Mouse (Mus musculus) c-Kit-positive CD71-positive TER-119-negative erythroid progenitor cells, embryonic 14.5 days (primary cell): Measurements from ENCODE around the gene Lyl1.
"Not testable (repeated sequence)": the region's sequence is repeated elsewhere in the genome, so short reads cannot be mapped to it uniquely, and the experiment has no call there.

ENCODE experiments used
- DNase-seq: peaks from one replicate; pipeline ENCODE4 v3.0.0-alpha.2; 2013; ENCODE audit warnings: low read depth

Lyl1 gene

DNA sequence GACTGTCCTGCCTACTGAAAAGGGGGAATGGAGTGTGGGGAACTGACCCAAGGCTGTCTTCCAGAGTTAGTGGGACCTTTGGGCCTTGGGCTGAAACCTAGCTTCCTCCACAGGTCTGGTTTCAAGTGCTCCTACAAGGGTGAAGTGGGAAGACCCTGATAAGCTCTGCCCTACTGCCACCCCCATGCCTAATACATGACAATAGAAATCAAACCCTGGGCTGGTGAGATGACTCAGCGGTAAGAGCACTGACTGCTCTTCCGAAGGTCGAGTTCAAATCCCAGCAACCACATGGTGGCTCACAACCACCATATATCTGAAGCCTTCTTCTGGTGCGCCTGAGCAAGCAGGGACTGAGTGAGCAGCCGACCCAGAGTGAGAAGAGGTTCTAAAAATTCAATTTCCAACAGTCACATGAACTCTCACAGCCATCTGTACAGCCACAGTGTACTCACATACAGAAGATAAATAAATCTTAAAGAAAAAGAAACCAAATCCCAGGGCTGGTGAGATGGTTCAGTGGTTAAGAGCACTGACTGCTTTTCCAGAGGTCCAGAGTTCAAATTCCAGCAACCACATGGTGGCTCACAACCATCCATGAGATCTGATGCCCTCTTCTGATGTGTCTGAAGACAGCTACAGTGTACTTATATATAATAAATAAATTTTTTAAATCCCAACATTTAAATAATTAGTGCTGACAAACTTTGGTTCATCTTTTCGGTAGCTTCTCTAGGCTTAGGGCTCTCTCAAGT lies 32.3 kb upstream of the Lyl1 start:
- no peak for DNase-seq

DNA sequence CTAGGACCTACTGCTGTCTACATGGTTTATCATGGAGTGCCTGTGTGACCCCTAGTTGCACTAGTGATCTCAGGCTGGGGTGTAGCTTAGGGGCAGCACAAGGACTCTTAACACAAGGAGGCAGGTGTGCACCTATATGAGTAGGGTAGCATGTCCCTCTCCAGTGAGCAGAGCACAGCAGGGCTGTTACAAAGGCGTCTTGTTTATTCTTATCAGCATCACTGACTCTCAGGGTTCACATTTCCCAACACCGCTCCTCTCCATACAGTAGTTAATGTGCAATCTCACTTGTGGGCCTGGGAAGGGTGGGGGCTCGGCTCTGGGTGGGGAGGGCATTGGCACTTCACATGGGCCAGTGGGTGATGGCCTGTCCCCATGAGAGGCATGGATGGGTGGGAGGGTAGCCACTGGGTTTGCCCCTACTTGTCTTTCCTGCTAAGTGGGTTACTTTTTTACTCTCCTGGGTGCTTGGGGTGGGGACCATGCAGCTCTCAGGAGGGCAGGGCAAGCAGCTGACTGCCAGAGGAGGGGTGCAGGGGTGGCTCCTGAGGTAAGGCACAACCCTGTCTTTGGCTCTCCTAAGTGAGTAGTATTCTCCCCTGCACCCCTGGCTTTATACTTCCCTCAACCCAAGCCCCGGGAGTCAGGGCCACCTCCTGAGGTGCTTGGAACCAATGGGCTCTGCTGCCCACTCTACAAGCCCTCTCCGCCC lies 30.8 kb upstream of the Lyl1 start:
- not testable (repeated sequence) for DNase-seq

DNA sequence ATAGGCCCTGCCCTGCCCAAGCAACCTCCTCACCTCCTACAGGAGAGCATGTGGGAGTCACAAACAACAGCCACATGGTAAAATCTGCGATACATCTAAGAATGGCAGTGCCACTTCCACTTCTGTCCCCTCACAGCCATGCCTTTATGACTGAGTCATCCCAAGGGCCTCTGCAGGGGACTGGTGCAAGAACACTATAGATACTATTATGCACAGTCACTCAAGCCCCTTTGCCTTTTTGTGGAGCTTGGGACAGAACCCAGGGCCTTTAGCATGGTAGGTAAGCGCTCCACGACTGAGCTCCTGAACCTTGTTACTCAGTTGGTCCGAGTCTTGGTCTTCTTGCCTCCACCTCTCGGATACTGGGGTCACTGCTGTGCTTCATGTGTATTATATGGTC lies 24.0 kb upstream of the Lyl1 start:
- no peak for DNase-seq

DNA sequence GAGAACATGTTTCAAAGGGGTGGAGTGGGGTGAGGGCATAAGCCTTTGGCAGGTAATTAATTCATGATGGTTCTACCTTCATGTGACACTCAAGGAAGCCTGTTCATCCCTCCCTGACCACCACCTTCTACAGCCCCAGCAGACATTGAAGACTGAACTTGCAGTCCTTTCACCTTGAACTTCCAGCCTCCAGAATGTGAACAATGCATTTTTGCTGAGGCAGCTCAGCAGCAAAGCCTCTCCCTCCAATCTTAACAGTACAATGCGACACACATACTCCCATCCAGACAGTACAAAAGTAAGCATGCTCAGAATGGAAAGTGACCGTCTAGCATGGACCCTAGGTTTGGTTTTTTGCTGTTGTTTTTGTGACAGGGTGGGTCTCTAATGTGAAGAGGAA lies 19.8 kb upstream of the Lyl1 start:
- no peak for DNase-seq

DNA sequence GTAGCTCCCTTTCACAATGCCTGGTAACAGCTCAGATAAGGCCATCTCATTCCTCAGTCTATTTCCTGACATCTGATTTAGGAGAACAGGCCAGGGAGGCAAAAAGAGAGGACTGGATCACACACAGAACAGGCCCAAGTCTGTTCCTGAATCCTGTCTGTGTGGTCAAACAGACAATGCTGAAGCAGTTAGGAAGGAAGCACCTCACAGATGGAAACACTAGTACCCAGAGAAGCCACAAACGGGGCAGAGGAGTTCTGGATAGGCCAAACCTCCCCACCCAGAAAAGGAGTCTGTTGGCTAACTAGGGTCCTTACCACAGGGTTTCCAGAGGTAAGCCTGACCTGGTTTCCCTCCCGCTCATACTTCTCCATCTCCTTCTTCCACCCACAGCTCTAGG lies 19.0 kb upstream of the Lyl1 start:
- no peak for DNase-seq

DNA sequence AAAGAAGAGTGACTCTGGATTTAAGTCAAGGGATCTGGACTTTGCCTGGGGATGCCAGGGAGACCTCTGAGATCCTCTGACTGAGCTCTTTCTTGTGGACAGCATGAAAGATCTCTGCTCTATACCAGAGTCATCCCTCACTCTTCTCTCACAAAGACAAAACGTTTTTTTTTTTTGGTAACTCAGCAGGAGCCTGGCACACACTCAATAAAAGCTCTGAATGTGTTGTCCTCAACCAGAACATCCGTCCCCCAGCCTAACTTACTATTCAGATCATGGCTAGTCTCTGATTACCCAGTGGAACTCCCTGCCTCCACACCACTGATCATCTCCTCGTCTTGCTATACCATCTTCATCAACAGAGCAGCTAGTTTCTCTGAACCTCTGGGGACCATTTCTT lies 16.7 kb upstream of the Lyl1 start:
- DNase-seq = no peak

DNA sequence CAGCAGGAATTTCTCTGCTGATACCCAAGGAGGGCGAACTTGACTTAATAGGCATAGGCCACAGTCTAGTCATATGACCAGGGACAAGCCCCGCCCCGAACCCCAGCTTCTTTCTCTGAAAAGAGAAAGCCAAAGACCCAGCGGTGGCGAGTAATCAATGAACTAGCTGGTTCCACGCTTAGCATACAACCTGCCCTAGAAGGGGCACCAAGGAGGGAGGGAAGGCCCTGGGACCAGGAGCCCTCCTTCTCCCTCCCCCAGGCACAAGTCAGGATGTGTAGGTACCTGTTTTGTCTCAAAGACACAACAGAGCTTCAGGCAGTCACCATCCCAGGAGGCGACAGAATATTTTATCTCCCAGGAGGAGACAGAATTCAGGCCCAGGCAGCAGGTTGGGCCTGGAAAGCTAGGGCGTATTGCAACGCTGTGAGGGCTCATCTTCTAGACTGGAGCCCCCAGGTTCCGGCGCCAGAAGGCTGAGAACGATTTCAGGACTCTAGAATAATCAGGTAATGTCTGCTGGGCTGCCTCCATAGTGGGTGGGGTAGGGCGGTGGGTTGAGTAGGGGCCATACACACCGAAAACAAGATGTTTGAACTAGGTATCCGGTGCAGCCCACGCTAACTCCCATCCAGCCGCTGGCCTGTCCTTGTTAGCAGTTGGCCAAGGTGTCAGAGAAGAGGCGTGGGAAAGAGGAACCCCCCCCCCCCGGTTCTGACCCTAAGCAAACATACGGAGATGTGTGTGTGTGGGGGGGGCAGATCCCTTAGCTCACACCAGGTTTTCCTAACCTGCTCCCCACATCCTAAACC lies 14.9 kb upstream of the Lyl1 start, which contains the start of gene Trmt1:
Gene Trmt1, plus strand, starts transcription at position 117 of the 812 bp plus-strand sequence.
- DNase-seq = peak; percentile 75

DNA sequence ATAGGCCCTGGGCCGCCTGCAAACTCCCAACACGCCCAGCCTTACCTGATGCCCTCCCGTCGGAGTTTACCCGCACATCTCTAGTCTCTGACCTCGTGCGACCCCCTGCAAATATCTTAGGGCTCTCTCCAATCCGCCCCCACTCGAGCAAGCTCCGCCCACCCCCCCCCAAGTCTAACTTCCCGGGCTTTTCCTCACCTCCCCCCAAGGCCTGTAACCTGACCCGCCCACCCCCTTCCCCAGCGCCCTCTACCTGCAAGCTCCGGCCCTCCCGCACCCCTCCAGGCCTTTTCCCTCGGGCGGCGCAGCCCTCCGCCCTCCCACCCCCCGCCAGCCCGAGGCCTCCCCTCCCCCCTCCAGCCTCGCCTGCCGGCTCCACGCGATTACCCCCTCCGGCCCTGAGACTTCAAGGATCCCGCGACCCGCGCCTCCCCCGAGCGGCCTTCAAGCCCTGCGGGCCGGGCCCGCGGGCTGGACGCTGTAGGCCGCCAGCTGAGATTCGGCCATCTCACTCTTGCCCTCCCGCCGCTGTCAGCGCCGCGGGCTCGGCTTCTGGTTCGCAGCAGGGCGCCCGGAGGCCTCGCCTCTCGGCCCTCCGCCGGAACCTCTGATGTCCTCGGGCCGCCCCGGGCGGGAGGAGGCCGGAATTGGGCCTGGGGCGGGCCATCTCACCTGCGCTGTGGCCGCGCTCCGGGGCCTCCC lies 14.1 kb upstream of the Lyl1 start:
- peak; percentile 29 for DNase-seq

DNA sequence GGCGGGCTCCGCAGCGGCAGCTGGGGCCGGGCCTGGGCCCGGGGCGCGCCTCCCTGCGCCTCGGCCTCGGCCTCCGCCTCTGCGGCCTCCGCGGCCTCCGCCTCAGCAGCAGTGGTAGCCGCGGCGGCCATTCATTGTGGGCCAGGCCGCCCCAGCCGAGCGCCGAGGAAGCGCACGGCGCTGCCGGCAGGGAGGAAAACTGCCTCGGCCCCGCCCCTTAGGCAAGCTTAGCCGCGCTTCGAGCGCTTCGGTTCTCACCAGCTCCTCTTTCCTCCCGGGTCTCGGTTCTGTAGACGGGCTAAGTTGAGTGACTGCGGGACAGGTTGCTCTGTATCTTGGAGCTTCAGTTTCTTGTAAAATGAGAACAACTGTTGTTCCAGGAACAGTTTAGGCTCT lies 13.6 kb upstream of the Lyl1 start, which contains the start of gene Nacc1:
Gene Nacc1, minus strand, starts transcription at position 158 of the 396 bp plus-strand sequence.
- DNase-seq = no peak

DNA sequence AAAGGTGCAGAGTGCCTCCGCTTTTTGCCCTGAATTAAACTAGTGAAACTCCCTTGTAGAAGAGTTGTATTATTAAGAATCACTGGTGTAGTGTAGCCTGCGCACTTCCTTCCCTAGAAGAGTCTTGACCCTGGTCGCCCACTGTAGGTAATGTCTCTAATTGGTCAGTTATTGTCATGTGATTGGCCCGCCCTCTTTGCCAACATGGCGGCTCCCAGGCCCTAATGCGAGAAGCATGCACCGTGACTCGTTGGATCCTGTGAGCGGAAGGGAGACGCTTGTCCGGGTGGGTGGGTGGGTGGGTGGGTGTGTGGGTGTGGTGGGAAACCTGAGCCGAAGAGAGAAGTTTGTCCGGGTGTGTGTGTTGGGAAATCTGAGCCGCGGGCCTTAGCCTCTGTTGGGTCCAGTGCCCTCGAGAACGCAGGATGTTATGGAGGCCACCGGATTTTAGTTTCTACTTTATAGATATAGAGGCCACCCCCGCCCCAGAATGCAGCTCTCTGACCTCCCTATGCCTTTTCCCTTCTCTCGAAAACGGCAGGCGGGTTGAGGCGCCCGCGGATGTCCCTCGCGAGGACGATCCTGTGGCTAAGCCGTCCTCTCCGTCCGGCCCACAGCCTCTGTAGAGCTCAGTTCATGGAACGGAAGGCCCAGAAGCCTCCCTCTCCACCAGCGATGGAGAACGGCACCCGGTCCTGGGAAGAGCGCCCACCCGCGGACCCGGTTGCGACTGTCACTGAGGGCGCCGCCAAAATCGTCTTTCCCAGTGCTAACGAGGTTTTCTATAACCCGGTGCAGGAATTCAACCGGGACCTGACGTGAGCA lies 12.0 kb upstream of the Lyl1 start:
- DNase-seq = peak; percentile 91

DNA sequence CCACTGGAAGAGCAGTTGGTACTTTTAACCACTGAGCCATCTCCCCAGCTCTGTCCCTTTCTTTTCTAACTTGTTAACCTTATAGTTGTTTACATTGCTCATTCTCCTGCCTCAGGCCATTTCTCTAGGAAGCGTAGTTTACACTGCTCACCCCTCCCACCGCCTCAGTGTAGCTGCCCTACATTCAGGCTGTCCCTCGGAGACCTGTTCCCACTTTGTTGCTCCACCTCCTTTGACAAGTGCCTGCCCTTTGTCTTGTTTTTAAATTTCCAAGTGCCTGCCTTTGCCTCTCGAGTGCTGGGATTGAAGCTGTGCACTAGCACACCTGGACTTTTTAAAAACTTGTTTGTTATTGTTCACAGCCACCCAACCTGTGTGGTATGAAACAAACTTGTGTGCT lies 7.9 kb upstream of the Lyl1 start:
- DNase-seq = no peak

DNA sequence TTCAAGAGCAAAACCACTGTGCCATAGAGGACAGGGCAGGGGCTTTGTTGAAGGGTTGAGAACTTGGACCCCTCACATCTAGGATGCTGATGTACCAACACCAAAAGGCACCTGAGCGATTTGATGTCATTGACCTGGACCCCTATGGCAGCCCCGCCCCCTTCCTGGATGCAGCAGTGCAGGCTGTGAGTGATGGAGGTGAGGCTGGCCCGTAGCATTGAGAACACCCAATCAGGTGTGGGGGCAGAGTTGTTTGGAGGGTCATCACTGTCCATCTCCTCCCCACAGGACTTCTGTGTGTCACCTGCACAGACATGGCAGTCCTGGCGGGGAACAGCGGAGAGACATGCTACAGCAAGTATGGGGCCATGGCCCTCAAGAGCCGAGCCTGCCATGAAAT lies 6.1 kb upstream of the Lyl1 start:
- DNase-seq = no peak

DNA sequence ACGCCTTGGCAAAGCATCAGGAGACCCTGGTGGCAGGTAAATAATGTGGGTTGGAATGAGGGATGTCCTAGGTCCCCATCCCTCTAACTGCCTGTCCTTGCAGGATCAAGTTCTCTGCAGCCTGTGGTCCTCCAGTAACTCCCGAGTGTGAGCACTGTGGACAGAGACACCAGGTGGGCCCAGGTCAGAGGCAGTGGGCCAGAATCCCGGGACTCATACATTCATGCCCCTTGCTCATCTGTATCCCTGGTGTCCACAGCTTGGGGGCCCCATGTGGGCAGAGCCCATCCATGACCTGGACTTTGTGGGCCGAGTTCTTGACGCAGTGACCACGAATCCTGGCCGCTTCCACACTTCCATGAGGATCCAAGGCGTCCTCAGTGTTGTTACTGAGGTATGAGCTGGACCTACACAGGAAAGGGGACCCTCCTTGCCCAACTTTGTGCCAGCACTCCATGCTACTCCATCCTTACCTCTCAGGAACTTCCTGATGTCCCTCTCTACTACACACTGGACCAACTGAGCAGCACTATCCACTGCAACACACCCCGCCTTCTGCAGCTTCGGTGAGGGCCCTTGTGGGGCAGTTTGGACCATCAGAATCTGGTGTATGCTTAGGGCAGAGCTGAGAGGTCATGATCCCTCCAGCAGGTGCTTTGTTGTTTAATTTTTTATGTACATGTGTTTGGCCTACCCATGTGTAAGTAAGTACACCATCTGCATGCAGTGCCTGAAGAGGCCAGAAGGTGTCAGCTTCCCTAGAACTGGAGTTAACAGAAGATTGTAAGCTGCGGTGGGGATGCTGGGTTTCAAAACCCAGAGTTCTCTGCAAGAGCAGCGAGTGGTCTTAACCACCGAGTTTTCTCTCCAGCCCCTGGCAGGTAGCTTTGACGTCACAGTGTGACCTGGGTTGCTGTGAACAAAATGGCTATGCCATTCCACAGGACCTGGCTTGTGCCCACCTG lies 3.8 kb upstream of the Lyl1 start:
- no peak for DNase-seq

DNA sequence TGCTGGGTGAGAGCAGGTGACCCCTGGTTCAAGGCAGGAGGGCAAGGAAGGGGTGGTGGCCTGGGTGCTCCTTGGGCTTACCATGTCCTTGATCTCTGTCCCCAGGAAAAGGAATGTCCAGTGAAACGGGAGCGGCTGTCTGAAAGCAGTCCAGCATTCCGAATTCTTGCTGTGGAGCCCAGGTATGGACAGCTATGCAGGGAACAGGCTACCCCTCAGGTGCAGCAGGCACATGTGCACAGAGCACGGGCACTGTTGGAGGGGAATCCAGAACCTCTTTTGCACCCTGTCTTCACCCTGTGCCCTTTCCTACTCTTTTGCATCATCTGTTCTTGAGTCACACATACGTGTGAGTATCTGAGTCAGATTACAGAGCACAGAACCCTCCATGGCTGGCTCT lies 3.0 kb upstream of the Lyl1 start:
- no peak for DNase-seq

DNA sequence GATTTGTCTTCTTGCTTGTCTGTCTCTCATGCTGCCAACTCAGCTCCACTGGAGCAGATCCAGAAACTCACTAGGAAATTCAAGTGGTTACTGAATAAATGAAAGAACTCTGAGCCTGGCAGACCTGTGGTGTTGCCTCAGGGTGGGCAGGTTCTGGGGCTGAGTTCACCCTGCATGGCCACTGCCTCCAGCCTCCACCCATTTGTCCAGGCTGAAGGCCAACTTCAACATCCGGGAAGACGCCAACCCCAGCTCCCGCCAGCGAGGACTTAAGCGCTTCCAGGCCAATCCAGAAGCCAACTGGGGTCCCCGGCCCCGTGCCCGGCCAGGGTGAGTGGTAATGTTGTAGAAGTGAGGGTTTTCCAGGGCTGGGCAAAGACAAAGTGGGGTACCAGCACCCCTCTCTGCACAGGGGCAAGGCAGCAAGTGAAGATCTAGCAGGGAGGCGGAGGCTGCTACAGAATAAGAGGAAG lies 2.3 kb upstream of the Lyl1 start:
- no peak for DNase-seq

DNA sequence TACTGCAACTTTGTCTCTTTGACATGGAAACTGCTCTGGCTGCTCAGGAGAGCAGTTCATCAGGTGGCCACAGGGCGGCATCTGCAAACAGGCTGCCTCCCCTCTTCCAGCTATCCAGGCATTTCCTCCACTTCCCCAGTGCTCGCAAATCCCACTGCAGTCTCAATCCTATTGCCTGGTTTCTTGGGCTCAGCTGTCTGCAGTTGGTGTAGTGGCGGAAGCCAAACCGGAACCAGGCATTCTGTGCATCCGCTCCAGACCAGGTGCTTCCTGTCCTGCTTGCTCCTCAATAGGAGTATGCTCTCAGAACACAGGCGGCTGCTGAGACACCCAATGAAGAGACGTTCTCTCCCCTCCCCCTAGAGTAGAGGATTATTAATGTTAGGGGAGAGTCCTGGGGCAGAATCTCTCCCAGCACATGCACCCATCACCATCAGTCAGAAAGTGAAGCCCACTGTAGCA lies 1.4 kb upstream of the Lyl1 start:
- DNase-seq = no peak

DNA sequence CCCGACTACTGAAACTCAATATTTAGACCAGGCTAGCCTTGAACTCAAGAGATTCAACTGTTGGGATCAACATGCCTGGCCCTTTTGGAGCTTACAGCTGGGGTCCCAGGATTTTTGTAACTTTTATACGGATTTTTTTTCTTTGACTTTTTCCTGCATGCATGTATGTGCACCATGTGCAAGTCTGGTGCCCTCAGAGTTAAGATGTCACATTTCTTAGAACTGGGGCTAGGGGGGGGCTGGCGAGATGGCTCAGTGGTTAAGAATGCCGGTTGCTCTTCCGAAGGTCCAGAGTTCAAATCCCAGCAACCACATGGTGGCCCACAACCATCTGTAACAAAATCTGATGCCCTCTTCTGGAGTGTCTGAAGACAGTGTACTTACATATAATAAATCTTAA lies 731 bp upstream of the Lyl1 start:
- DNase-seq = no peak

DNA sequence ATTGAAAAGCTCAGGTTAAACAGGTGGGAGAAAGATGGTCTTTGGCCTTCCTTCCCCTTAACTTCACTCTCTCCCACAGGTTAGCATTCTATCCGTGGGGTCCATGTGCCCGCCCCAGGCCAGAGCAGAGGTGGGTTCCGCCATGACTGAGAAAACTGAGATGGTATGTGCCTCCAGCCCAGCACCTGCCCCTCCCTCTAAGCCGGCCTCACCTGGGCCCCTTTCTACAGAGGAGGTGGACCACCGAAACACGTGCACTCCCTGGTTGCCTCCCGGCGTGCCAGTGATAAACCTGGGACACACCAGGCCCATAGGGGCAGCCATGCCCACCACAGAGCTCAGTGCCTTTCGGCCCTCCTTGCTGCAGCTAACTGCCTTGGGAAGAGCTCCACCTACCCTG lies 1.3 kb downstream of the Lyl1 start:
- DNase-seq = no peak

DNA sequence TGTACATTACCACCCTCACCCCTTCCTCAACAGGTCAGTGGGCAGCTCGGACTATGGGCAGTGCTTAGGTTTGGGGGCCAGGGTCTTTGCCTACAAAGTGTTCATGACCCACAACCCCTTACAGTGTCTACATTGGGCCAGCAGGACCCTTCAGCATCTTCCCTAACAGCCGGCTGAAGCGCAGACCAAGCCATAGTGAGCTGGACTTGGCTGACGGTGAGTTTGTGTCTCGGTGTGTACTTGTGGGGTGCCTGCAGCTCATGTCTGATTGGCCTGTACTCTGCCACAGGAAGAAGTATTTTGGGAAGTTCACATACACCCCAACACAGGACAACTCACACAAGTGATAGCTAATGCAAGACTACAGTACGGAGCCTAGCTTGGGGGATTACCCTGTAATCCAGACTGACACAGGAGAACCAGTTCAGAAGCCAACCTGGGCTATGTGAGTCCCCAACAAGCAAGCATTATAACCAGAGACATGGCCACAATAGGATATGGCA lies 1.8 kb downstream of the Lyl1 start:
- DNase-seq = no peak
